Mouse (Mus musculus): Measurements from ENCODE around the gene AW551984. TPM values are rescaled to one million over a fixed set of nuclear protein-coding genes. Genes with fewer than 3 reads are reported as not detected.

The AW551984 gene
- polyA plus RNA-seq (2012; ENCODE audit: low replicate concordance), result not detected in 2 replicates

GRCm38 (mm10) chr9:39603999-39604453, at the start of gene AW551984:
TSS of gene AW551984 (minus strand) at chr9:39604403.

GRCm38 (mm10) chr9:39644785-39645184, 40.6 kb upstream of the AW551984 start, which contains the start of gene Olfr961:
TSS of gene Olfr961 (plus strand) at chr9:39645085.

GRCm38 (mm10) chr9:39621073-39621472, 16.9 kb upstream of the AW551984 start, which contains the start of gene Olfr960:
TSS of gene Olfr960 (plus strand) at chr9:39621373.

GRCm38 (mm10) chr9:39610355-39610754, 6.2 kb upstream of the AW551984 start, which contains the start of gene Olfr148:
TSS of gene Olfr148 (plus strand) at chr9:39610655.

GRCm38 (mm10) chr9:39575469-39575868, 28.7 kb downstream of the AW551984 start, which contains the start of gene Olfr959:
TSS of gene Olfr959 (minus strand) at chr9:39575569.

GRCm38 (mm10) chr9:39553946-39554345, 50.3 kb downstream of the AW551984 start, which contains the start of gene Olfr958:
TSS of gene Olfr958 (minus strand) at chr9:39554054.

Other genes starting within 250 kb of the AW551984 start
- not detected in 2 replicates for gene Olfr951, start 217.0 kb downstream of the AW551984 start, polyA plus RNA-seq (2012; ENCODE audit: low replicate concordance)
- not detected in 2 replicates for gene Olfr952, start 177.3 kb downstream of the AW551984 start, polyA plus RNA-seq (2012; ENCODE audit: low replicate concordance)
- not detected in 2 replicates for gene Olfr954, start 147.7 kb downstream of the AW551984 start, polyA plus RNA-seq (2012; ENCODE audit: low replicate concordance)
- gene Olfr955, start 132.5 kb downstream of the AW551984 start, polyA plus RNA-seq (2012; ENCODE audit: low replicate concordance), result not detected in 2 replicates
- gene Olfr44, start 110.4 kb downstream of the AW551984 start, polyA plus RNA-seq (2012; ENCODE audit: low replicate concordance), result not detected in 2 replicates
- not detected in 2 replicates for gene Olfr957, start 88.6 kb downstream of the AW551984 start, polyA plus RNA-seq (2012; ENCODE audit: low replicate concordance)
- gene Olfr958, start 50.3 kb downstream of the AW551984 start, polyA plus RNA-seq (2012; ENCODE audit: low replicate concordance), result not detected in 2 replicates
- not detected in 2 replicates for gene Olfr959, start 28.8 kb downstream of the AW551984 start, polyA plus RNA-seq (2012; ENCODE audit: low replicate concordance)
- not detected in 2 replicates for gene Olfr148, start 6.3 kb upstream of the AW551984 start, polyA plus RNA-seq (2012; ENCODE audit: low replicate concordance)
- gene Olfr960, start 17.0 kb upstream of the AW551984 start, polyA plus RNA-seq (2012; ENCODE audit: low replicate concordance), result not detected in 2 replicates
- gene Olfr961, start 40.7 kb upstream of the AW551984 start, polyA plus RNA-seq (2012; ENCODE audit: low replicate concordance), result not detected in 2 replicates
- gene Olfr963, start 62.8 kb upstream of the AW551984 start, polyA plus RNA-seq (2012; ENCODE audit: low replicate concordance), result not detected in 2 replicates
- not detected in 2 replicates for gene Olfr149, start 102.7 kb upstream of the AW551984 start, polyA plus RNA-seq (2012; ENCODE audit: low replicate concordance)
- not detected in 2 replicates for gene Olfr965, start 107.0 kb upstream of the AW551984 start, polyA plus RNA-seq (2012; ENCODE audit: low replicate concordance)
- gene Olfr150, start 126.6 kb upstream of the AW551984 start, polyA plus RNA-seq (2012; ENCODE audit: low replicate concordance), result not detected in 2 replicates
- gene Olfr967, start 141.8 kb upstream of the AW551984 start, polyA plus RNA-seq (2012; ENCODE audit: low replicate concordance), result not detected in 2 replicates
- gene Olfr968, start 178.8 kb upstream of the AW551984 start, polyA plus RNA-seq (2012; ENCODE audit: low replicate concordance), result not detected in 2 replicates
- gene Olfr969, start 186.5 kb upstream of the AW551984 start, polyA plus RNA-seq (2012; ENCODE audit: low replicate concordance), result not detected in 2 replicates
- not detected in 2 replicates for gene Olfr970, start 204.5 kb upstream of the AW551984 start, polyA plus RNA-seq (2012; ENCODE audit: low replicate concordance)
- gene Olfr971, start 232.5 kb upstream of the AW551984 start, polyA plus RNA-seq (2012; ENCODE audit: low replicate concordance), result not detected in 2 replicates

All from leukemia stem cell, adult 10-12 weeks (primary cell).